Mouse (Mus musculus): ENCODE measurements around the gene Mtcl1.
A peak's percentile ranks its signal among the peaks of the same experiment; 100 is the strongest.

Gene Mtcl1

DNA sequence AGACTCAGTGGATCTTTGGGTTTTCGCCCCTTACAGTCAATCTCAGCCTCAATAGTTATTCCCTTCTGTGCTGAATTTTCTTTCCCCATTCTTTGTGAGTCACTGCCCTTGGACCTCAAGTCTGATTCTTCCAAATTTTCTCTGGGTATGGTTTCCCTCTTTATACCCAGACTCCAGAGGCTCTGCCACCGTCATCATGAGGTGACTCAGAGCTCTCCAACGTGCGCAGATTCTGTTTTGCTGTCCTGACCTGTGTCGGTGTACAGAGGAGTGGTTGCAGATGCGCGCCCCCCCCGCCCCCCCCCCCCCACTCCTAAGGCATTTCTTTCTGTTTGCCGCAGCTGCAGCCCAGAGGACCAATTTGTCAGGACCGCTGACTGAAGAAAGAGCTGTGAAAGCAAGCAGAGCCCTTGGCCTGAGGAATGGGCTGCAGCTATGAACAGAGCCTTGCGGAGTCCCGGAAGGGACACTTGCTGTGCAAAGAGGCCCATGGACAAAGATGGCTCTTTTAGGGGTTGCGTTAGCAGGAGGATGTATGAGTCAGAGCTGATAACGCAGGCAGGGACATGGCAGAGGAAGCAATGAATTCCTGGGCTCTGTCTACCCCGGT, 126.8 kb downstream of the Mtcl1 start:
- DNase-seq (ENCODE audit: low spot score), result no peak

DNA sequence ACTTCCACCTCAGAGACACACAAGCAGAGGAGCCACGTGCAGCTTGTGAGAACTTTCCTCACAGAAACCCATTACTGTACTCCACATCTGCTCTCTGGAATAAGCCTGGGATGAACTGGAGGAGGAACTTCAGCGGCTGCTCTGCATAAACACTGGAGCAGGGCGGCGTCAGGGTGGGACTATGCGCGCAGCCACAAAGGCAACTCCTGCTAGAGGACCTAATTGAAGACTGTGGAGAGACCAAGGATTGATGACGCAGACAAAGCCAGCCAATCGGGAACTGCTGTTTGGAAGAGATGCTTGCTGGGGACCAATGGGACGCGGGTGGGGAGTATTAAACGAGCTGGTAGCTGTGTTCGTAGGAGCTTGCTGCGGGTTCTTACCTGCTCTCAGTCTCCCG, 127.6 kb downstream of the Mtcl1 start:
- no peak for DNase-seq (ENCODE audit: low spot score)

DNA sequence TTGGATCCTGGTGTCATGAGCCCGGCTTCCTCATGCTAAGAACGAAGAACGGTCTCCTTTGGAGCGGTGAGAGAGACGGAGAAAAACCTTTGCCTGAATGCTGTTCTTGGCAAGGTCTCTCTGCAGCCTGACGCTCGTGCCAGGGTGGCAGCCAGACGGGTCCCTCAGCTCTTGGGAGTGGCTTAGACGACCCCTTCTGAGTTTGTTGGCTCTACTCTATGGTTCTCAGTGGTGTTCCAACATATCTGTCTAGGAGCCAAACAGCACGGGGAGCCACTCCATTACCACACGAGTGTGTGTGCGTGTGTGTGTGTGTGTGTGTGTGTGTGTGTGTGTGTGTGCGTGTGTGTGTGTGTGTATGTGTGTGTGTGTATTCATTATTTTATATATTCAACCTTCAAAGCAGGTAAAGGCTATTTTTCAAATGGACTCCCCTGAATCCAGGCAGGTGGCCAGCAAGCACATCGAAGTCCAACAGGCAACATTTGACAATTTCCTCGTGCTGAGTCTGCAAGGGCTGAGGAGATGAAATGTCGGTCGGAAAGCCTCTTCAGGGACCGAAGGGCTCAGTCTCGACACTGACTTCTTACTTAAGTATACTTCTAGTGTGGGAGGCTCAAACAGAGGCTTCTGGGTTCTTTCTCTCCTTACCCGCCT, 128.7 kb downstream of the Mtcl1 start:
- no peak for DNase-seq (ENCODE audit: low spot score)

DNA sequence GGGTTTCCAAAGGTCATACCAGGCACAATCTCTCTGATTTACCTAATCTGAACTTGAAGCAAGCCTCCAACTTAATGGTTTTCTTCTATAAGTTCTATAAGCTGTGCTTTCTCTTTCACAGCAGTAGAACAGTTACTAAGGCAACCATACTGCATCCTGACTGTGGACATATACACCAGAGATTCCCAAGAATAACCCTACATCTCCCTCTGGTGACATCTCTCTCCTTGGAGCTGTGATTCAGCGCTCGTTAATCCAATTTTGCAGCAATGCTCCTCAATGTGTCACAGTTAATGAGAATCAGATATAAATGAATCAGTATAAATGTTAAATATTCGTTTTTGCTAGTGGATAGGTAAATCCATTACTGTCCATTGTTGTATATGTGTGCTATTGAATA, 131.5 kb downstream of the Mtcl1 start:
- DNase-seq (ENCODE audit: low spot score), result no peak

DNA sequence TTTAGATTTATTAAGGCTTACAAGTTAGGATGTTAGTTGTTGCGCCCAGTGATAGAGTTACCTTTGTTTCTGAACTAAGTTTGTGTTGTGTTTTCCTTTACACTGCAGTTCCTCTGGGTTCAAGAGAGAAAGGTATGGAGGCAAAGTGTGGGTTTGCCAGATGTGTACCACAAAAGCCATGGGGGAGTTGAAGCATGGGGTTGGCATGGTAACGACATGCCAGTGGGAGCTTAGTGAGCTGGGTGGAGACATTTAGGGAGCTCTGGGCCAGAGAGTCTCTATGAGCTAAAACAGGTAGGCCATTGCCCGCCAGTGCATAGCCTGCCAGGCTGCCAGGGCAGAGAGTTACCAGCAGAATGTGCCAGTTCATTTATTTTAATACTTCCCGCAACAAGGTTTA, 132.0 kb downstream of the Mtcl1 start:
- no peak for DNase-seq (ENCODE audit: low spot score)

DNA sequence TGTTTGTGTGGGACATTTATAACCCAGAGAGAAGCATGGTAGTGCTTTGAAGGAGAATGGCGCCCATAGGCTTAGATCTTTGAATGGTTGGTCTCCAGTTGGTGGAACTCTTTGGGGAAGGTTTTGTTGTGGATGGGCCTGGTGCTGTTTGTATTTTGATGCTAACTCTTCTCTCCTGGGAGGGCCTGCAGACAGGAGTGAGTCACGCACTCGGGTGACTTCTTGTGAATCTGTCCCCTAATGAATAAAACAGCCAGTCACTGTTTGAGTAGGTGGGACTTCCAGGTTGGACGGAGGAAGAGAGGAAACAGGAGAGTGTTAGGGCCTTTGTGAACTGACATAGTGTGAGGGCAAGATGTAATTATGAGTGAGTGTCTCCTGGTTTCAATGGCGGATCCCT, 132.4 kb downstream of the Mtcl1 start:
- DNase-seq (ENCODE audit: low spot score), result no peak

DNA sequence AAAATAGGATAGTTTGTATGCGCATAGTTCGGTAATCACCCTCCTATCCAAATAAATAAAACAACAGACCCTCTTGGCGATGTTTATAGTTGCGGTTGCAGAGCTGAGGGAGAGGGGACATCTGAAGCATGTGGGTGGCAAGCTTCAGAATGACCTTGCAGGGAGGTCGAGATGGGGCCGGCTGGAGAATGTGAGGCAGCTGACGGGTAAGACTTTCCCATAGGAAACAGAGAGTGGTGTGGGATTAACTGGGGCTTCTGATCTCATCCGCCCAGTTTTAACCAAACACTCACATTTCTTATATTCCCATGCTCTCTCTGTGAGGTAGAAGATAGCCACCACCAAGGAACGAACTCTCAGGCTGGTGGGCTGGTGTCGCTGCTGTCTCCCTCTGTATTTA, 134.1 kb downstream of the Mtcl1 start:
- no peak for DNase-seq (ENCODE audit: low spot score)

DNA sequence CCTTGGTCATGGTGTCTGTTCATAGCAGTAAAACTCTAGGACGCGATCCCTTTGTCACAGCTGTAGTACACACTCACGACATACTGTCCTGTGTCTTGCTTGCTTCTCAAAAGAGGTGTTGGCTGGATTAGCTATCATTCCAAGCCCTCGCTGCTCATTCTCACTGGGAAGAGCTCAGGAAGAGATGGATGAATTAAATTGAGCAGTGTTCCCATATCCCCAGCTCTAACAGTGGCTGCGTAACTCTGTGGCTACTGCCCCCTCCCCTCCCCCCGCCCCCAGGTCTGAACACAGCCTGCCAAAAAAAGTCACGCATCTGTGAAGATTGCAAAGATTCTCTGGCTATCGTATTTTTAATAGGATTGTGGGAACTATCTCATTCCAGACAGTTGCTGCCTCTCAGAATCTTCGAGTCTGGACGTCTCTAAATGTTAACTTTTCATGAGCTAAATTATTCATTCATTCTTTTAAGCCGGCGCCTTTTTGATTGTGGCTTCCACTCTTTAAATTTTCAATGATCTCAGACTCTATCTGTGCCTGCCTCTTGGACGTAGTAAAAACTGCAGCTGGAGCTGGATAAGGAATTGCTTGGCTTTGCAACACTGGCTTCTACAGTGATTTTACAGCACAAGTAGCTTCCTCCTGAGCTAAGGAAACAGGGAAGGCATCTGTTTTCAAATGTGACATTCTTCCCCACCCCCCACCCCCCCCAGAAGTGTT, 134.8 kb downstream of the Mtcl1 start:
- no peak for DNase-seq (ENCODE audit: low spot score)

DNA sequence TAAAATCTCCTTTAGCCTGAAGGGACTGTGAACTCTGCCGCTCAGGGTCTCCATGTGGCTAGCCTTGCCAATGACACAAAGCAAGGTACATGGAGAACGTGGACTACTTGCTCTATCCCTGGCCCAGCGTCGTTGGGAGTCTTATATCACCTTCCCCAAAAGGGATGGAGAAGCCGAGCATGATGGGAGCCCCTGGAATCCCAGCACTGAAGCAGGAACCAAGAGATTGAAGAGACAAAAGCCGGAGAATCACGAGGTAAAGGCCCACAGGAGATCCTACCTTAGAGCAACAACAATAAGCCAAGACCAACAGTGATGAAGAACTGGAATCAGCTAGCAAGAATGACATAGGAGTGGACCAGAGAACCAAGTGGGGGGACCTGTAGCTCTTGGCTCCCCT, 147.6 kb downstream of the Mtcl1 start:
- no peak for DNase-seq (ENCODE audit: low spot score)

DNA sequence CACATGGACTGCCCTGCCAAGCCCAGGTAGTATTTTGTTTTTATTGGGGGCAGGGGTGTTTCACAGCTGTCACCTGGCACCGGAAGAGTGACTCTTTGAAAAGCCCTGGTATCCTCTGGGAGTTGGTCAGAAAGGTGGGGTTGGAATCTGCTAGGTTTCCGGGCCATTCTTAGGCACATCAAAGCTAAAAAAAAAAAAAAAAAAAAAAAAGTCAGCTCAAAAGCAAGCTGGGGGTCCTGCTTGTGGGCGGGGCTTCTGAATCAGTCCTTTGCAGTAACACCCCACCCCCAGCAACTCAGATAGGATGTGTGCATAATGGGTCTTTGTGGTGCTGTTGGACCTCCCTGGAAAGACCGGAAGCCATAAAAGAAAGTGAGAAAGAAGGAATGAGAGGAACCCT, 148.3 kb downstream of the Mtcl1 start:
- no peak for DNase-seq (ENCODE audit: low spot score)

DNA sequence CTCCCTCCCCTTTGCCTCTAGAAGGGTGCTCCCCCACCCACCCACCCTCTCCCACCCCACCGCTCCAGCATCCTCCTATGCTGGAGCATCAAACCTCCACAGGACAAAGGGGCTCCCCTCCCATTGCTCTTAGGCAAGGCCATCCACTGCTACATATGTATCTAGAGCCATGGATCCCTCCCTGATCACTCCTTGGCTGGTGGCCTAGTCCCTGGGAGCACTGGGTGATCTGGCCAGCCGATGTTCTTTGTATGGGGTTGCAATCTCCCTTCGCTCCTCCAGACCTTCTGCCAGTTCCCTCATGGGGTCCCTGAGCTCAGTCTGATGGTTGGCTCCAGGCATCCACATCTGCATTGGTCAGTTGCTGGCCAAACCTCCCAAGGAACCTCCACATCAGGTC, 151.8 kb downstream of the Mtcl1 start:
- peak; percentile 71 for DNase-seq (ENCODE audit: low spot score)

DNA sequence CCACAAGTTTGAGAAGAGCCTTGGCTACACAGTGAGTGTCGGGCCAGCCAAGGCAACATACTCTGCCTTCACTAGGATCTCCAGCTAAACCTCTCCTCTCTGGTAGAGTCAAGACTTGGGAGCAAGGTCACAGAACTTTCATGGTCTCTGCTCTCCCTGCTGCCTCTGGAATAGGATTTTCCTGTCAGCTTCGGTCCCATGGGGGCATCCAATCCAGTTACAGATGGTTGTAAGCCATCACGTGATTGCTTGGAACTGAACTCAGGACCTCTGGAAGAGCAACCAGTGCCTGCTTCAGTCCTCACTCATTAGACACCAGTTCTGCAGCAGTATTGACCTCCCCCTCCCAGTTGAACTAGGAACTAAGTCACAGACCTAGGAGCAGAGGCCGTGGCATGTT, 156.0 kb downstream of the Mtcl1 start:
- DNase-seq (ENCODE audit: low spot score), result no peak

DNA sequence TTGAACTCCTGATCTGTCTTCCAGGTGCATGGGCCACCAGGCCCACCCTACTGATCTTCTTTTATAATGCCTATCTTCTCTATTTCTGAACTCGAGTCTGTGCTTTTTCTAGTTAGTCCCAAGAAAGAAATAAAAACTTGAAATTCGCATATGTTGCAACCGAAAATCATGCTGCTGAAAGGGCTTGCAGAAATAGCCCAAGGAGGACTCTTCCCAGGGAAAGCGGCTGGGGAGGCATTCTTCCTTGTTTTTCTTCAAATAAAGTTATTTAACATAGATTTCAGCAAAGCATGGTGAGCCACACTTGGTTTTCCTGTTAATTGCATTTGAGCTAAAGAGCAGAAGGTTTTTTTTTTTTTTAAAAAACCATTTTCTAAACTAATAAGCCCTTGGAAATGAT, 159.7 kb downstream of the Mtcl1 start:
- no peak for DNase-seq (ENCODE audit: low spot score)
